Mouse (Mus musculus): ENCODE results near the gene Stxbp2.

- TF ChIP-seq CTCF (IDR thresholded peaks at IDR 0.05), result no peak
- TF ChIP-seq EP300 (IDR thresholded peaks at IDR 0.05), result no peak
Measured at GRCm38 (mm10) chr8:3588258-3588633, 42.5 kb upstream of the Stxbp2 start.

Data from lung, postnatal 0 days (tissue).